Mouse (Mus musculus) olfactory bulb, adult 2 months (tissue): ENCODE results near the gene Vgll4.

Source experiments
- CTCF ChIP-seq: fragments of 200-500 bp; IDR thresholded peaks from 2 replicates; pipeline ENCODE4 v1.5.1; 2012; ENCODE audit warnings: low read depth, mild to moderate bottlenecking, low read length, moderate library complexity; ENCODE audit not compliant: insufficient read depth
- POLR2A ChIP-seq: fragments of 200-500 bp; IDR thresholded peaks from 2 replicates; pipeline ENCODE4 v1.6.1; 2012; ENCODE audit warnings: mild to moderate bottlenecking, low read depth, low read length, moderate library complexity; ENCODE audit not compliant: insufficient read depth

DNA sequence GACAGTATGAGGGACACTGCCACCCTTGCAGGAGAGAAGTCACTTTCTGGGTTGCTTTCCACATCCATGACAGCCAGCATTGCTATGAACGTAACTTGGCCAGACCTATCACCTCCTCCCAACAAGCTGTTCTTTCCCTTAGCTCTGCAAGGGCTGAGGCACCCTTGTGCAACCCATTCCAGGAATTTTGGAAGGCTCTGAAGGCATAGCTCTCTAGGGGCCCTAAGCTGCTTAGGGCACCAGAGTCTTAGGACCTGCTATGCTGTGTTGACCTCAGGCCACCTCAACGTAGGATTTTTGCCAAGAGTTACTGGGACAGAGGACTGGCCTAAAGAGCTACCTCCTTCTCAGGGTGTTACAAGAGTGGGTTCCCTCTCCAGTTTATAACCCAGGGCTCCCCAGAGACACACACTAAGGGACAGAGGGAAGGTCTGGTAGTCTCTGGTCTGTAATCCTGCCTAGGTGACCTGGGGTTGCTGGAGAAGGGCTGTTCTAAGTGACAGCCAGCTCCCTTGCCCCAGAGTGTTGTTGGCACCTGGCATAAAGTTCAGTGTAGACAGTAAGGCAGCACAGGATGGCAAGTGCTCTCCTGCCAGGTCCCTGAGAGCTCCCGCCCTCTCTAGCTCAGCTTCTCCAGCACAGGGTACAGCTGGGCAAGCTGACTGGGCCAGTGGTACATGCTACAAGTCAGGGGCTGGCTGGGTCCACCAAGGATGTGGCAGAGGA lies 111.6 kb downstream of the Vgll4 start:
- TF ChIP-seq CTCF = no peak
- TF ChIP-seq POLR2A = no peak
